Mouse (Mus musculus): Measurements from ENCODE around the gene Rab3gap2.

DNA sequence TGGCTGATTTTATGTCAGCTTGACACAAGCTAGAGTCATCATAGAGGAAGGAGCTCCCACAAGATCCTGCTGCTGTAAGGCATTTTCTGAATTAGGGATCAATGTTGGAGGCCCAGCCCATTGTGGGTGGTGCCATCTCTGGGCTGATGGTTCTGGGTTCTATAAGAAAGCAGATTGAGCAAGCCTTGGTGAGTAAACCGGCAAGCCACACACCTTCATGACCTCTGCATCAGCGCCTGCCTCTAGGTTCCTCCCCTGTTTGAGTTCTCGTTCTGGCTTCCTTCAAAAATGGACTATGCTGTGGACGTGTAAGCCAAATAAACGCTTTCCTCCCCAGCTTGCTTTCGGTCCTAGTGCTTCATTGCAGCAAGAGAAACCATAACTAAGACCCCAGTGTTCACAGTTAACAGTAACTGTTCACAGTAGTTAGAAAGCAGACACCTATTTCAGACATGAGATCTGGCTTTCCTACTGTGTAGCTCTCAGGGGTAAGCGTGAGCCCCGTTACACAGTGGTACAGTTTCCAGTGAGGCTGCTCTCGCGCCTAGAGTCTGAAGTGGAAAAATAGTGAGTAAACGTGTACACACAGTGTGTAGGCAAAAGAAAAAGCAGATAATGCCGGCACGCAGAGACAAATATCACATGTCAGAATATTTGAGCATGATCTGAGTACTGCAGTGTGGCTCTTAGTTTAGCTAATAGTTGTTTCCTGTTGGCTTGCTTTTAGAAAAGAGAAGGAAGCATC, 4.1 kb downstream of the Rab3gap2 start:
- no peak for TF ChIP-seq CTCF (IDR thresholded peaks at IDR 0.05; ENCODE audit: low read depth, low read length)
- TF ChIP-seq EP300 (IDR thresholded peaks at IDR 0.05; ENCODE audit: insufficient read depth, low read depth, low read length), result no peak
